In the genomic region with DNA sequence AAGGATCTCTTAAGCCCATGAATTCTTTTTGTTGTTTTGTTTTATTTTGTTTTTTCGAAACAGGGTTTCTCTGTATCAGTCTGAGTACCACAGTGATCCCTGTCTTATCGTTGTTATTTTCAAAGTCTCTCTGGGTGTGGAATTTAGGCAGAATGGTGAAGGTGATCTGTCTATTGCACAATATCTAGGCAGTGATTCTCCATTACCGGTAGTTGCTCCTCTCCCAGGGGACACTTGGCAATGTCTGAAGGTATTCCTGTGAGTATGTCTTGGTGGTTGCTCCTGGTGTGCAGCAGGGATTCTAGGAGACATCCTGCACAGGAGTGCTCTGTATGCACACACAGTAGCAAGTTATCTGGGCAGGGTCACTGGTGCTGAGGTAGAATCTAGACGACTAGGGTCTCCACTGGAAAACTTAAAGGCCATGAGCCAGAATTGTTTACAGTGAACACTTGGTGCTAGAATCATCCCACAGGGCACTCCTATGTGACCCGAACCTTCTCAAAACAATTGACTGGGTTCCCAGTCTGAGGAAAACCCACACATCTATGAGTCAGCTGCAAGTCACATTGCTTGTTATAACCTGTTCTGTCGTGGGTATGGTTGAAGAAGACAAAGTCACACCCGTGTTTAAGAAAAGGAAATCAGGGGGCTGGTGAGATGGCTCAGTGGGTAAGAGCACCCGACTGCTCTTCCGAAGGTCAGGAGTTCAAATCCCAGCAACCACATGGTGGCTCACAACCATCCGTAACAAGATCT, we compare ENCODE assay signal across 21 mouse cellular contexts. TPM values are rescaled to one million over a fixed set of nuclear protein-coding genes. Genes with fewer than 3 reads are reported as not detected.
A peak's percentile ranks its signal among the peaks of the same experiment; 100 is the strongest.
DNase-seq lines count a peak whose midpoint lies in the region.
"Had no signal": no experiment of that assay in that cellular context is flagged by ENCODE, and none has a peak within 500 bp of the region (broad histone marks: within the 10 kb centered on the region; RNA-seq: fewer than 3 reads in every experiment).

No protein-coding gene starts in this region.

- intact Hi-C loops in left cerebral cortex, postnatal 4 days (cut with DNase I): no loop called here

- DNase-seq in left cerebral cortex, adult 18-20 months (ENCODE audit: low spot score in 2 of 2): peak; percentile 14 to 29
- no peak for DNase-seq in left cerebral cortex, postnatal 4 days
- peak; percentile 37 for DNase-seq in 3T3-L1 (ENCODE audit: low read depth, low spot score)
- DNase-seq in NIH3T3 (ENCODE audit: low read depth): peak; percentile 19
- peak; percentile 47 for DNase-seq in telencephalon, adult 2 months (ENCODE audit: low read depth, low spot score)
- DNase-seq in ovary, postnatal 10 days (ENCODE audit: low spot score): no peak
- DNase-seq in c-Kit-positive CD71-positive TER-119-positive erythroid progenitor cells, embryonic 14.5 days (ENCODE audit: low spot score): no peak
- DNase-seq: adrenal gland, postnatal 36 days; cerebellum, adult 8-10 months; cerebellum, postnatal 25 days; heart, adult 2 months; heart, postnatal 4 days; kidney, adult 8-10 months; kidney, postnatal 4 days; layer of hippocampus, postnatal 36 days; liver; lung, adult 2 months; lung, postnatal 10 days; midbrain, embryonic 14.5 days; spleen, adult 18-20 months; thymus, postnatal 4 days had no signal

RNA-seq across cellular contexts. Expression of a gene that starts 22.8 kb away (rescaled TPM):
- 10 to 100 TPM; 26.5 to 27.1 TPM for total RNA-seq in left cerebral cortex, adult 18-20 months (2021)
- 10 to 100 TPM; 34.3 to 34.9 TPM for total RNA-seq in left cerebral cortex, postnatal 4 days (2021)

RNA-seq across cellular contexts. Expression of a gene that starts 38.6 kb away (rescaled TPM):
- 10 to 100 TPM; 36.8 to 44.7 TPM for total RNA-seq in left cerebral cortex, adult 18-20 months (2021)
- total RNA-seq in left cerebral cortex, postnatal 4 days (2021): 10 to 100 TPM; 40.5 to 45.4 TPM

RNA-seq across cellular contexts. Expression of a gene that starts 41.8 kb away (rescaled TPM):
- 10 to 100 TPM; 37.3 to 38.9 TPM for total RNA-seq in left cerebral cortex, adult 18-20 months (2021)
- 10 to 100 TPM; 34.3 to 35.9 TPM for total RNA-seq in left cerebral cortex, postnatal 4 days (2021)

Comparison
In these comparisons a context has a peak if more than half of its experiments do, and no peak if none do; other contexts are left out.
1. DNase-seq: peak in left cerebral cortex, adult 18-20 months (2 of 2), 3T3-L1 (single experiment), NIH3T3 (single experiment) and telencephalon, adult 2 months (single experiment); none in left cerebral cortex, postnatal 4 days (single experiment), ovary, postnatal 10 days (single experiment) and c-Kit-positive CD71-positive TER-119-positive erythroid progenitor cells, embryonic 14.5 days (single experiment).